Mouse (Mus musculus) mouse trophoblast stem cell (cell line): Measurements from ENCODE around the gene Phf24.
"Not testable (repeated sequence)": the region's sequence is repeated elsewhere in the genome, so short reads cannot be mapped to it uniquely, and the experiment has no call there.

Experiments
- in situ Hi-C, 2 experiments: fragments of 300-500 bp; cut with MseI, MboI; formaldehyde crosslinking; loops; 2 replicates in 1 of 2; 3 replicates in 1 of 2; pipeline ENCODE4 v1.15.1; 2025

Gene Phf24

DNA sequence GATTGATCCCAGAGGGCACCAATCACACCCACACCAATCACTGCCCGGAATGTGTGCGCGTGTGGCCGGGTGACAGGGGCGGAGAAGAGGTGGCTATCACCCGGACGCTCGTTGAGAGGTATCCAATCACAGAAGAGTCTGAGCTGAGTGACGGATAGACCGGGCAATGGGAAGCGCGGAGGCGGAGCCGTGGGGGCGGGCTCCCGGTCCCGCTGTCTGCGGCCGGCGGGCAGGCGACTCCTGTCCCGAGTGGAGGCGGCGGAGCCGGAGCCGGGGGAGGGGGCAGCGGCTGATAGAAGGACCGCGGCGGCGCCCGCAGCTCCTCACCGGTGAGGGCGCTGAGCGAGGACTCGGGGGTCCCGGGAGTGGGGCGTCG, 33.2 kb downstream of the Phf24 start, which contains the start of gene Dnajb5:
TSS of gene Dnajb5 (plus strand) at position 139 of the 376 bp plus-strand sequence.
- in situ Hi-C loops = no loop called here

DNA sequence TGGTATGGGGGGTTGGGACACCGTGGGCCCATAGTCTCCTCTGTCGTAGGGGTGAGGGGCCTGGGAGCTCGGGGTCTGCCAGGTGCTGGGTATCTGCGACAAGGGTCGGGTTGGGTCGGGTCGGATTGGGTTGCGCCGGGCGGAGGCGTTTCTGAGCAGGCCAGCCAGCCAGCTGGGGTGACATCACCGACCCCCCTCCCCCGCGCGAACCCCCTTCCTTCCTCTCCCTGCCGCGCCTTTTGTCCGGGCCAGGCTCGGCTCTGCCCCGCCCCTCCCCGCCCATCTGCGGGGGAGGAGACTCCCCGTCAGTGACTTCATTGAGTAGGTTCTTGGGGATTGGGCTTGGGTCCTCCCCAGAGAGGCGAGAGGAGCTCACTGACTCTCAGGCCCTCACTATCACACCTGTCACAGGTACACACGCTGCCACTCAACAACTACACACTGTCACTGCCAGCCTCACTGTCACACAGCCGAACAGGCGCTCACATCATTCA, 33.7 kb downstream of the Phf24 start:
- in situ Hi-C loops = no loop called here

- in situ Hi-C loops = no loop called here
Observed at GRCm38 (mm10) chr4:42951206-42952195, 35.0 kb downstream of the Phf24 start.

- in situ Hi-C loops = no loop called here
Observed at GRCm38 (mm10) chr4:42952563-42952962, 36.1 kb downstream of the Phf24 start.

DNA sequence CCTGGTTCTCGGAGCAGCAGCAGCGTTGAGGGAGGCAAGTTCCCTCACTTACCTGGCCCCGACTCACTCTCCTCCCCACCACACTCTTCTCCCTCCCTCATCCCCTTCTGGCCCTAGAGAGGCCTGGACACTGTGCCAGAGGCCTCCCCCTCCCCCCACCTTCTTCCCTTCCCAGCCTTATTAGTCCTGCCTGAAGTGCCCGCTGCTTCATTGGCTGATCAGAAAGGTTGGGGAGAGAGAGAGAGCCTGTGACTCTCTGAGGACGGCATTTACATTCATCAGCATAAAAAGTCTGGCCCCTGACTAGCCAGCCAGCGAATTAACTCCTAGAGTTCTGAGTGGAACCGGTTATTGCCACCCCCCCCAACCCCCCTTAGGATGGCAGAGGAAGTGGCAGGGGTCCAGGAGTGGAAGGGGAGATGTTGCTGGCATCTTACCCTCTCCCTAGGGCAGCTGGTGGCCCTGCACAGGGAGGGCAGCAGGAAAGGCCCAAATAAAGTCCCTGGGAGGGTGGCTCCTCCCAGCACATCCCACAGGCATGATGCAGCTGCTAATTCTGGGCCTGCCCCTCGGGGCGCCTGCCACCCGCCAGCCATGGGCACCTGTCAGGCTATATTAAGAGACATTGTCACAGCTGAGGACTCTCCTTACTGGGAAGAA, 37.1 kb downstream of the Phf24 start:
- in situ Hi-C loops = no loop called here

GRCm38 (mm10) chr4:42954297-42954696, 37.8 kb downstream of the Phf24 start:
- in situ Hi-C loops = no loop called here

- in situ Hi-C loops = no loop called here
Observed at GRCm38 (mm10) chr4:42955200-42955599, 38.7 kb downstream of the Phf24 start.

GRCm38 (mm10) chr4:42956581-42956980, 40.1 kb downstream of the Phf24 start:
- in situ Hi-C loops = no loop called here

- in situ Hi-C loops = no loop called here
Observed at GRCm38 (mm10) chr4:42957306-42957705, 40.8 kb downstream of the Phf24 start.

- in situ Hi-C loops = no loop called here
Observed at GRCm38 (mm10) chr4:42957979-42958378, 41.5 kb downstream of the Phf24 start.

- in situ Hi-C loops = no loop called here
Observed at GRCm38 (mm10) chr4:42958942-42959341, 42.5 kb downstream of the Phf24 start.

- in situ Hi-C loops = no loop called here
Observed at GRCm38 (mm10) chr4:42959382-42959781, 42.9 kb downstream of the Phf24 start.

DNA sequence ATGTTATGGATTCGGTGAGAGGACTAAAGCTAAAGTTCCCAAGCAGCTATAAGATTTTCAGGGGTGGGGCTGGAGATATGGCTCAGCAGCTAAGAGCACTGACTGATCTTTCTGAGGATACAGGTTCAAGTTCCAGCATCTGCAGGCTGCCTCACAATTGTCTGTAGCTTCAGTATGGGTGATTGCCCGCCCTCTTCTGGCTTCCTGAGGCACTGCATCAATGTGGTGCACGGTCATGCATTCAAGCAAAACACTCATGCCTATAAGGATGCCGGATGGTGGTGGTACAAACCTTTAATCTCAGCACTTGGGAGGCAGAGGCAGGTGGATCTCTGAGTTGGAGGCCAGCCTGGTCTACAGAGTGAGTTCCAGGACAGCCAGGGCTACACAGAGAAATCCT, 45.1 kb downstream of the Phf24 start:
- in situ Hi-C loops = no loop called here

- in situ Hi-C loops = no loop called here
Observed at GRCm38 (mm10) chr4:42963480-42963879, 47.0 kb downstream of the Phf24 start.

DNA sequence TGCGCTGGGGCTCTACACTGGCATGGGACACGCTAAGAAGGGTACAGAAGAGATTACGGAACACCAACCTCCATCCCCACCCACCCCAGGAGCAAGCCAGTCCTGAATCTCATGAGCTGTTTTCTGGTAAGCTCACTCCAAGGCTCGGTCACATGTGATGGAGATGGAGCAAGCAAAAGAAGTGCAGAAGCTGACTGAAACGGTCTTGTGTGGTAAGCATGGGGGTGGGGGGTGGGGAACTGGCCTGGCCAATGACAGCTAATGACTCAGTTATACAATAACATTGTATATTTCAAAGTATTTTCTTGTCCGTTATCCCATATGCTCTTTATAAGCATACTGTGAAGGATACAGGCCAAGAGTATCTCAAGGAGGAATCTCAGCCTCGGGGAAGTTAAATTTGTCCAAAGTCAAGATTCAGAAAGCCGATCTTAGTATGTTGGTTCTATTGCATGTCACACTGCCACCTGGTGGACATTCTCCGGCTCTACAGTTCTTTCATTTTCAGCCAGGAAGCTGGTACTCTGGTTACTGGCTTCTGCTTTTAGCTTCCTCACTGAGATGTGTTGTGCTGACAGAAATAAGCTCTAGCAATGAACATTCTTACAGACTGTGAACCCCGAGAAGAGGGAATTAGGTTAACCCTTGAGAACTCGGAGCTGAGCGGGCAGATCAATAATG, 48.7 kb downstream of the Phf24 start:
- in situ Hi-C loops = no loop called here

- in situ Hi-C loops = no loop called here
Observed at GRCm38 (mm10) chr4:42969304-42969703, 52.8 kb downstream of the Phf24 start, which contains the start of gene 1700022I11Rik. 1700022I11Rik (plus strand) TSS chr4:42969604.

- in situ Hi-C loops = no loop called here
Observed at GRCm38 (mm10) chr4:42972952-42973351, 56.5 kb downstream of the Phf24 start.

GRCm38 (mm10) chr4:42973868-42974267, 57.4 kb downstream of the Phf24 start:
- in situ Hi-C loops = no loop called here

- in situ Hi-C loops = no loop called here
Observed at GRCm38 (mm10) chr4:42978062-42978461, 61.6 kb downstream of the Phf24 start.

DNA sequence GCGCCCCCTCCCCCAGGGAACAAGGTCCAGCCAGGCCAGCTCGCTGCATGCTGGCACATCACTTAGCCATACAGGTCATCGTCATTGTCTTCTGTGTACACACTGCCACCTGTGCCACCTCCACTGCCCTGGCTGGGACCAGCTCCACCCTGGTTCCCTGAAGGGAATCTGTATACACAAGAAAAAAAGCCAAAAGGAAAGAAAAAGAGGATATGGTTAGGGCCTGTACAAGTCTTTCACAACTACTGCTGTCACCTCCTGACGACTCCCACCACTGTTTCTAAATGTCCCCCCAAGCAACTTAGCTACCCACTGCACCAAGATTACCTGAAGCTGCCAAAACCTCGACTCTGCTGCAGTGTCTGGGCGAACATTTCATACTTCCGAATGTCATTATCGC, 64.0 kb downstream of the Phf24 start:
- in situ Hi-C loops = not testable (repeated sequence)

- in situ Hi-C loops = no loop called here
Observed at GRCm38 (mm10) chr4:42988296-42988695, 71.8 kb downstream of the Phf24 start.
